Mouse (Mus musculus): ENCODE data around the gene Tmf1.

Gene Tmf1

GRCm38 (mm10) chr6:97204252-97204869 lies 25.4 kb upstream of the Tmf1 start:
- DNase-seq (ENCODE audit: low spot score) = no peak

GRCm38 (mm10) chr6:97202477-97202876 lies 23.6 kb upstream of the Tmf1 start:
- no peak for DNase-seq (ENCODE audit: low spot score)

GRCm38 (mm10) chr6:97200437-97200836 lies 21.5 kb upstream of the Tmf1 start:
- no peak for DNase-seq (ENCODE audit: low spot score)

- DNase-seq (ENCODE audit: low spot score) = no peak
Measured at GRCm38 (mm10) chr6:97179367-97179828, 476 bp upstream of the Tmf1 start.

GRCm38 (mm10) chr6:97175716-97176115 lies 3.2 kb downstream of the Tmf1 start:
- DNase-seq (ENCODE audit: low spot score) = no peak

GRCm38 (mm10) chr6:97150156-97150555 lies 28.8 kb downstream of the Tmf1 start:
- DNase-seq (ENCODE audit: low spot score) = no peak

- DNase-seq (ENCODE audit: low spot score) = no peak
Measured at GRCm38 (mm10) chr6:97149721-97150120, 29.2 kb downstream of the Tmf1 start.

GRCm38 (mm10) chr6:97148383-97149251 lies 30.3 kb downstream of the Tmf1 start, which contains the start of gene Eogt:
TSS of gene Eogt (minus strand) at chr6:97149182.
- DNase-seq (ENCODE audit: low spot score) = peak; percentile 41

- no peak for DNase-seq (ENCODE audit: low spot score)
Measured at GRCm38 (mm10) chr6:97147755-97148382, 31.1 kb downstream of the Tmf1 start.

GRCm38 (mm10) chr6:97145156-97145555 lies 33.8 kb downstream of the Tmf1 start:
- no peak for DNase-seq (ENCODE audit: low spot score)

GRCm38 (mm10) chr6:97144359-97144758 lies 34.6 kb downstream of the Tmf1 start:
- no peak for DNase-seq (ENCODE audit: low spot score)

- no peak for DNase-seq (ENCODE audit: low spot score)
Measured at GRCm38 (mm10) chr6:97142611-97143010, 36.3 kb downstream of the Tmf1 start.

- no peak for DNase-seq (ENCODE audit: low spot score)
Measured at GRCm38 (mm10) chr6:97141811-97142210, 37.1 kb downstream of the Tmf1 start.

- no peak for DNase-seq (ENCODE audit: low spot score)
Measured at GRCm38 (mm10) chr6:97132707-97133303, 46.1 kb downstream of the Tmf1 start.

- DNase-seq (ENCODE audit: low spot score) = no peak
Measured at GRCm38 (mm10) chr6:97131808-97132207, 47.1 kb downstream of the Tmf1 start.

GRCm38 (mm10) chr6:97130979-97131378 lies 47.9 kb downstream of the Tmf1 start:
- no peak for DNase-seq (ENCODE audit: low spot score)

GRCm38 (mm10) chr6:97124336-97125010 lies 54.4 kb downstream of the Tmf1 start:
- no peak for DNase-seq (ENCODE audit: low spot score)

GRCm38 (mm10) chr6:97120922-97121321 lies 58.0 kb downstream of the Tmf1 start:
- DNase-seq (ENCODE audit: low spot score) = no peak

GRCm38 (mm10) chr6:97118327-97118726 lies 60.6 kb downstream of the Tmf1 start:
- no peak for DNase-seq (ENCODE audit: low spot score)

GRCm38 (mm10) chr6:97116896-97117295 lies 62.0 kb downstream of the Tmf1 start:
- no peak for DNase-seq (ENCODE audit: low spot score)

- no peak for DNase-seq (ENCODE audit: low spot score)
Measured at GRCm38 (mm10) chr6:97114821-97115220, 64.1 kb downstream of the Tmf1 start.

GRCm38 (mm10) chr6:97112177-97112576 lies 66.7 kb downstream of the Tmf1 start:
- DNase-seq (ENCODE audit: low spot score) = no peak
